Mouse (Mus musculus): ENCODE results near the gene E2f7. TPM values are rescaled to one million over a fixed set of nuclear protein-coding genes. Genes with fewer than 3 reads are reported as not detected.
A peak's percentile ranks its signal among the peaks of the same experiment; 100 is the strongest.
"Not testable (repeated sequence)": the region's sequence is repeated elsewhere in the genome, so short reads cannot be mapped to it uniquely, and the experiment has no call there.

The E2f7 gene
- total RNA-seq (2021) = 1 to 10 TPM; 2.9 to 3.2 TPM
- long read RNA-seq, experiment 1, partial matches to known transcripts = 0 of 1 reads
- long read RNA-seq, experiment 1, other reads (novel, unspliced or antisense) = 1 of 1 reads
- long read RNA-seq, experiment 2, partial matches to known transcripts = 0 of 1 reads
- long read RNA-seq, experiment 2, other reads (novel, unspliced or antisense) = 0 of 1 reads

GRCm38 (mm10) chr10:110744686-110745639 is at the start of gene E2f7:
E2f7 (plus strand) TSS chr10:110745439.
- intact Hi-C loops (cut with DNase I) = no loop called here
- peak; percentile 91 to 95 for DNase-seq

- intact Hi-C loops (cut with DNase I) = no loop called here
Measured at GRCm38 (mm10) chr10:110701276-110701675, 44.0 kb upstream of the E2f7 start.

GRCm38 (mm10) chr10:110705672-110706071 is 39.6 kb upstream of the E2f7 start:
- peak in 1 of 2 experiments; percentile 2 for DNase-seq
- intact Hi-C loops (cut with DNase I) = no loop called here

More at GRCm38 (mm10) chr10:110701276-110701675, 44.0 kb upstream of the E2f7 start:
- DNase-seq = no peak

- intact Hi-C loops (cut with DNase I) = no loop called here
- no peak for DNase-seq
Measured at GRCm38 (mm10) chr10:110707390-110708113, 37.7 kb upstream of the E2f7 start.

- intact Hi-C loops (cut with DNase I) = no loop called here
- no peak for DNase-seq
Measured at GRCm38 (mm10) chr10:110716887-110717286, 28.4 kb upstream of the E2f7 start.

- DNase-seq = no peak
- intact Hi-C loops (cut with DNase I) = no loop called here
Measured at GRCm38 (mm10) chr10:110726431-110726830, 18.8 kb upstream of the E2f7 start.

GRCm38 (mm10) chr10:110727816-110728215 is 17.4 kb upstream of the E2f7 start:
- intact Hi-C loops (cut with DNase I) = no loop called here
- DNase-seq = peak; percentile 44 to 64

- intact Hi-C loops (cut with DNase I) = loop anchor here (5.0 kb wide), 1 partner anchor 611 kb away; no protein-coding TSS in a partner anchor
- peak; percentile 68 to 80 for DNase-seq
Measured at GRCm38 (mm10) chr10:110733343-110733742, 11.9 kb upstream of the E2f7 start.

GRCm38 (mm10) chr10:110743701-110744100 is 1.5 kb upstream of the E2f7 start:
- DNase-seq = no peak
- intact Hi-C loops (cut with DNase I) = no loop called here

GRCm38 (mm10) chr10:110744120-110744519 is 1.1 kb upstream of the E2f7 start:
- DNase-seq = no peak
- intact Hi-C loops (cut with DNase I) = no loop called here

- intact Hi-C loops (cut with DNase I) = no loop called here
- no peak for DNase-seq
Measured at GRCm38 (mm10) chr10:110745640-110746032, 397 bp downstream of the E2f7 start.

- intact Hi-C loops (cut with DNase I) = no loop called here
- DNase-seq = no peak
Measured at GRCm38 (mm10) chr10:110749081-110749480, 3.8 kb downstream of the E2f7 start.

GRCm38 (mm10) chr10:110749510-110750305 is 4.5 kb downstream of the E2f7 start:
- DNase-seq = peak in 1 of 2 experiments; percentile 26
- intact Hi-C loops (cut with DNase I) = no loop called here

- DNase-seq = peak in 1 of 2 experiments; percentile 8
- intact Hi-C loops (cut with DNase I) = no loop called here
Measured at GRCm38 (mm10) chr10:110752849-110753248, 7.6 kb downstream of the E2f7 start.

GRCm38 (mm10) chr10:110755556-110755955 is 10.3 kb downstream of the E2f7 start:
- intact Hi-C loops (cut with DNase I) = no loop called here
- no peak for DNase-seq

GRCm38 (mm10) chr10:110756271-110756793 is 11.1 kb downstream of the E2f7 start:
- DNase-seq = no peak
- intact Hi-C loops (cut with DNase I) = no loop called here

- intact Hi-C loops (cut with DNase I) = not testable (repeated sequence)
Measured at GRCm38 (mm10) chr10:110760552-110760951, 15.3 kb downstream of the E2f7 start.

GRCm38 (mm10) chr10:110762134-110762884 is 17.1 kb downstream of the E2f7 start:
- intact Hi-C loops (cut with DNase I) = no loop called here
- no peak for DNase-seq

More at GRCm38 (mm10) chr10:110760552-110760951, 15.3 kb downstream of the E2f7 start:
- peak; percentile 15 to 51 for DNase-seq

- DNase-seq = no peak
- intact Hi-C loops (cut with DNase I) = no loop called here
Measured at GRCm38 (mm10) chr10:110763416-110763815, 18.2 kb downstream of the E2f7 start.

All from heart, postnatal 14 days (tissue).